Mouse (Mus musculus): ENCODE data around the gene Rom1.
"Not testable (repeated sequence)": the region's sequence is repeated elsewhere in the genome, so short reads cannot be mapped to it uniquely, and the experiment has no call there.

Gene Rom1

DNA sequence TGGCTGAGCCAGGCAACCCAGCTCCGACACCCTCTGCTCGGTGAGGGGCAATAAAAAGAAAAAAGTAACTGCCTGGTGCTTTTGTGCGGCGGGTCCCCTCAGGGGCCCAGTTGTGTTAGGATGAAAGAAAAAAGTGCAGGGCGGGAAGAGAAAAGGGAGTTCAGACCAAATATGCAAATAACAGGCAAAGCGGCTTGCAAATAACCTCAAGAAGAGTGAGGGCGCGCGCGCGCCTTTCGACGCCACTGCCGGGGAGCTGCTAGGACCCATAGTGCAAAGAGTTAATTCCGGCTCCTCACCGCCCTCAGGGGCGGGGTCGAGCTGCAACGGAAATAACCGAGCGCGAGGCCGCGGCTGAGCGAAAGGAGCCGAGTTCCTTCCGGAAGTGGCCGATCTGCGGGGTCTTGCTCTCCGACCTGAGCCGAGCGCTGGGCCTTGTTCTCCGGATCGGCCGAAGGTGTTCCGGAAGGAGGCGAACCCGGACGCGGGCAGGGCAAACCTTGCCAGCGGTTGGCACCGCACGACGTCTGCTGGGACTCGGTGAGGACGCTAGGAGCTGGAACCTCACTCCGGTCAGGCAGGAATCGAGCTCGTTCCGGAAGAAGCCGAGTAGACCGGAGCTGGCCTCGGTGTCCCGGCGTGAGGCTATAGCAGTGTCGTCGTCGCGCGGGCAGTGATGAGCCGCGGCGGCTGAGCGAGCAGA lies 12.5 kb upstream of the Rom1 start, which contains the start of gene Mta2:
Mta2 (plus strand) TSS at position 361 of the 703 bp plus-strand sequence.
- DNase-seq, result peak; percentile 96 to 97

DNA sequence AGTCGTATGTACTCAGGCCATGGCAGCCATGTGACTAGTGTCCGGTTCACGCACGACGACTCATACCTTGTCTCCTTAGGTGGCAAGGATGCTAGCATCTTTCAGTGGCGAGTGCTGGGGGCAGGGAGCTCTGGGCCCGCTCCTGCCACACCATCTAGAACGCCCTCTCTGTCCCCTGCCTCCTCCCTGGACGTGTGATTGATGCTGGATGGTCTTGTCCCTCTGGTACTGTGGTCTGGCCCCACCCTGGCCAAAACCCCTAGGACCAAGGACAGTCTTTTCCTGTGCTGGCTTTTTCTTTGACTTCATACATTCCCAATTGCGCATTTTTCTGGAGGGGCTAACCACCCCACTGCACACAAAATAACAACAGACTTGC lies 12.0 kb upstream of the Rom1 start:
- no peak for DNase-seq

DNA sequence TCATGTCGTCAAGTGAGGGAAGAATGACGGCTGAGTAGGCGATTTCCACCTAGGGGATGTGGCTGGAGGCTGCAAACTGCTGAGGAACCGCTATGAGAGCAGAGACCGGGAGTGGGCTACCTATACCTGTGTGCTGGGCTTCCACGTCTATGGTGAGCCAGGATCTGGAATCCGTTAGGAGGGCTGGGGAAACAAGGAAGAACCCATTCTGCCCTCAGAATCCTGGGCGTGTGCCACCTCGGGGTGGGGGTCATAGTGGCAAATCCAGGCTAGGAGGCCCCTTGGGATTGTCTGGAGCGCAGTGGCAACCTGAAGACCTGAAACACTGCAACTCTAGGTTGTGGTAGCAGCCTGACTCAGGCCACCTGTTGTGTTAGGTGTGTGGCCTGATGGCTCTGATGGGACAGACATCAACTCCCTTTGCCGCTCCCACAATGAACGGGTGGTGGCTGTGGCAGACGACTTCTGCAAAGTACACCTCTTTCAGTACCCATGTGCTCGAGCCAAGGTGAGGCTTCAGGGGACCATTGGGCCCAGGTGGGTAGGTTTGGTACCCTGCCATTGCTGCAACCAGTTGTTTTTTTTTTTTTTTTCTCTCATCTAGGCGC lies 11.5 kb upstream of the Rom1 start:
- DNase-seq, result no peak

DNA sequence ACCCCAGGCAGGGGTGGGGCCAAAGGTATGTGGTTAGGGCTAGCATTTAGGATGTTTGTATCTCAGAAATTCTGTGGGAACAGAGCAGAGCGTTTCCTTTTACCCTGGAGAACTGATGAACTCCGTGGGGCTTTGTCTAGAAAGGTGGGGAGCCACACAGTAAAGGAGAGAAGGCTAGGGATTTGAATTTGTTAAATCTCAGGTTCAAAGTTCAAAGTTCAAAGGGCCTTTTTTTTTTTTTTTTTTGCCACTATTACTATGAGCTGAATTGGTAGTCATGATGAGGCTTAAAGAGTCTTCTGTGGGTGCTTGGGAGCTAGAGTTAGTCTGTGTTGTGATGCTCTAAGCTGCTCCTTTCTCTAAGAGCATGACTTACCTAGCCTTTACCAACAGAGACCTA lies 7.6 kb upstream of the Rom1 start:
- DNase-seq, result no peak

DNA sequence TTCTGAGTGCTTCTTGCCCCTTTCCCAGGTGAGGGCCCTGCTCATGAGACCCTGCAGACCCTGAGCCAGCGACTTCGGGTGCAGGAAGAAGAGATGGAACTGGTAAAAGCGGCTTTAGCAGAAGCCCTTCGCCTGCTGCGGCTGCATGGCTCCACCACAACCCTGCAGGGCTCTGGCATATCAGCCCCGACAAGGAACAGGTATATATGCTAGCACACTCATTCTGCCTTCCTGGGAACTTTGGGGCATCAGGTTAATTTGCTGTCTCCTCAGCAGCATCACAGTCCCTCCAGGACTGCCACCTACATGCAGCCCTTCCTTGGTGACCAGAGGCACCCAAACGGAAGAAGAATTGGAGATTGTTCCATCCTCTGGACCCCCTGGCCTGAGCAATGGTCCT lies 1.6 kb upstream of the Rom1 start:
- no peak for DNase-seq

DNA sequence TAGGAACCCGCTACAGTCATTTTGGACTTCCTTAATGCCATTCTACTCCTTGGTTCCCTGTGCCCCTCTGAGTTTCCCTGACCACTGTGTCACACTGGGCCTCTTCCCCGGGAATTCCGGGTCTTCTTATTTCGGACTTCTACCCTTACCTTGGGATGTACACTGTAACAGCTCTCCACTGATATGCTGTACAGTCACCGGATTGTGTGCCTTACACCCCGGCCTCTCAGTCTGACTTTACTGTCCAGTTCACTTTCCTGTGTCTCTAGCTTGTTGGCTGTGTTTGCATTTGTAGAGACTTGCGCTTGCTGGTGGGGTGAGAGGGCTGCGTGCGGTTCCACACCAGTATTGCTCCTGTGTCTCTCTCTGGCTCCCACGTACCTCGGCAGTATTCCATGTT lies 961 bp upstream of the Rom1 start:
- DNase-seq, result no peak

DNA sequence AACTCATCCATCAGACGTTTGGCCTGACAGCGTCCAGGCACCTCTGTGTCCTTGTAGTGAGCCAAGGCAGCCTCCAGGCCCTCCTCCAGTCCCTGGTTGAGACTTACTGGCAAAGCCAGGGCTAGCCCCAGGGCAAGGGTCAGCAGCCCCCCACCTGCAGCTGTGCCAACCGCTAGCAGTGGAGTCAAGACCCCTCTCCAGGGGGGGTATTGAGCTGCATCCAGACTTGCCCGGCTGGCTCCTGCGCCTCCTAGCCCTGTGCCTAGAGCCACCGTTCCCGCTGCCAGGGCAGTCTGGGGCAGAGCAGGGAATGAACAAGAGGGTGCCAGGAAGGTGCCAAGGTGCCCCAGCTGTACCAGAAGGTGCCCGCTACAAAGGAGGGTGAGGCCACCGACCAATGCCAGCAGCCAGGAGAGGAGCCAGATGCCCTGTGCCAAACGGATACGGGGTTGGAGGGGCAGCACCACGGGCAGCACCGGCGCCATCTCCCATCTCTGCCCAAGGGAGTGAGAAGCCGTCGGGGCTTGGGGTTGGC lies 400 bp downstream of the Rom1 start:
- no peak for DNase-seq

DNA sequence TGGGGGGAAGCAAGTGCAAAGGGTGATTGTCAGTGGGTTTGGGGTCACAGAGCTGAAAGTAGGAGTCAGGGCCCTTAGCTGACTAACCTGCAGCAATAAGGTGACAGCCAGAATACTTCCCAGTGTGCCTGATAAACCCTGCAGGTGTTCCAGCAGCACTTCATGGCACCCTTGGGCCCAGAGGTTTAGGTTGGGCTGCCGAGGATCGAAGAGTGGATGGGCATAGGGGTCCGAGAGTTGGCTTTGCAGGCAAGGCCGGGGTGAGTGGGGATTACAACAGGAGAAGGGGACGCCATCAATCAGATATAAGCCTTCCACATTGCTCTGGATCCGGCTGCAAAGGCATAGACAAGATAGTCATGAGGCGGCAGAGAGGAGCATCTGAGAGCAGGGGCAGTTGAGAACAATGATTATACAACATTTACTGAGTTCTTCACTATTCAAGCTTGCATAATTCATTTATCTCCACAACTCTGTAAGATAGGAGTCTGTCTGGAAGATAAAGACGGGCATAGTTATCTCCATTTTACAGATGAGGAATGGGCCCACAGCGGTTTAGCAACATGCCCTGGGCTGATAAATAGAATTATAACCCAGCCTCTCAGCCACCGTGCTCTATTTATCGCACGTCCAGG lies 1.1 kb downstream of the Rom1 start:
- no peak for DNase-seq

DNA sequence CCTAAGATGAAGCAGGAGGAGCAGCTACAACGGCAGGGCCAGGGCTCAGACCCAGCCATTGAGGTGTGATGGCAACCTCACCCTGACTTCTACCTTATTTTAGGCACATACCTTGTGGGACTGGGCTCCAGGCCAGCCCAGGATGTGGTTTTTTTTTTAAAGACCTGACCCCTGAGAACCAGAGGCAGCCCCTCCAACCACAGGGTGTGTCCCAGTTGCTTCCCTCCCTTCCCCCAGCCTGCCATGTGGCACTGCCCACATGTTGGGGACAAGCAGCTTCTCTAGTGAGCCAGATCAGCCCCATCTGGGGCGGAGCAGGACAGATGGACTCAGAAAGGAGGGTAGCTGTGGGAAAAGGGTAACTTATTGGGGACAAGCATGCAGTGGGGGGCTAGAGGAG lies 2.4 kb downstream of the Rom1 start:
- DNase-seq, result no peak

DNA sequence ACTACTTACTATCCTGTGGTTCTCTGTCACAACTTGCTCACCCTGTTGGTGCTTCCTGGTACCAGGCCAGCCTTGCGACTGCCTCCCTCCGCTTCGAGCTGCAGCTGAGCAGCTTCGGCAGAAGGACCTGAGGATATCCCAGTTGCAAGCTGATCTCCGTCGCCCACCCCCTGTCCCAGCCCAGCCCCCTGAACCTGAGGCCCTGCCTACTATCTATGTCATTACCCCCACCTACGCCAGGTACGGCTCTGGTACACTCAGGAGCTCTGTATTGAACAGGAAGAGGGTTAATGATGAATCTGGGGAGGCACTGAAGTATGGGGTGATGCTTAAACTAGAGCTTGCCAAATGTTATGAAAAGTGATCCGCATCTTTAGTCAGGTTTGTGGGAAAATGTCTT lies 7.4 kb downstream of the Rom1 start:
- no peak for DNase-seq

DNA sequence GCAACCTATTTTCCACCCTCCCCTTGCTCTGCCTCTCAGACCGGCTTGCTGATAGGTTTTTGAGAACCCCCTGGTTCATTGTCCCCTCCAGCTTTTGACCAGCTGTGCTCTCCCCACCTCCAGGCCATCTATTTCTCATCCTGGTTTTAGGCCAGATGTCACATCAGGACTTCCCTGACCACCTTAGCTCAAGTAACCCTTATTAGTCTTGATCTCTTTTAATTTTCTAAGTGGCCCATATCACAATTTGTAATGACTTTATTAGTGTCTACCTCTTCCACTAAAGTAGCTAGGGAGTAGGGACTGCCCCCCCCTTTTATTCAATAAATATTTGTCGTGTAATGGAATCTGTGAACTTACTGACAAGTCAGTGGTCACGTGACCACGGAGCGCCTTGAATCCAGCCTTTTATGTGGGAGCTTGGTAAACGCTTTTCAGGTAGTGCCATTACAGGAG lies 8.3 kb downstream of the Rom1 start:
- peak in 1 of 2 experiments; percentile 15 for DNase-seq

DNA sequence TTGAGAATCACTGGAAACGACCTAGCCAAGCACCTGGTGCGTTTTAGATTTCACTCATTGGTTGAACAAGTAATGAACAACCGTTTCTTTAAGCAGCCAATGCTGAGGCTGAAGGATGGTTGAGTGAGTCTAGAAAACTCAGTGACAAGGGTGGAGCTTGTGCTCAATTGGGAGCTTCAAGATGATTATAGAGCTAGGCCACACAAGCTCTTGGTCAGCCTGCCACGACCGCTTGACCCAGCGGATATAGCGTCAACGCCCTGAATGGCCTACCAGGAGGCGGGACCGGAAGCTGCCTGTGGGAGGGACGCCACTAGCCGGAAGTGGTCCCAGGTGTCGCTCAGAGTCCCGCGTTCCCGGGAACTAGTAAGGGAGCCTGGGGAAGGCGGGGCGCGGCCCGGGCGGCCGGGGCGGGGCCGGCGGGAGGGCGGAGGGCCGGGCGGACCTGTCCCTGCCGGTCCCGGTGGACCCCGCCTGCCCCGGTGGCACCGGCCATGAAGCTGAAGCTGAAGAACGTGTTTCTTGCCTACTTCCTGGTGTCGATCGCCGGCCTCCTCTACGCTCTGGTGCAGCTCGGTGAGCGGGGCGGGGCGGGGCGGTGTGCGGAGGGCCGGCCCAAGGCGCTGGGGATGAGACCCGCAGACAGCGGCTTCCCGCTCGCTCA lies 9.0 kb downstream of the Rom1 start, which contains the start of gene B3gat3:
B3gat3 (plus strand) TSS at position 302 of the 664 bp plus-strand sequence.
- DNase-seq, result peak; percentile 79 to 84

DNA sequence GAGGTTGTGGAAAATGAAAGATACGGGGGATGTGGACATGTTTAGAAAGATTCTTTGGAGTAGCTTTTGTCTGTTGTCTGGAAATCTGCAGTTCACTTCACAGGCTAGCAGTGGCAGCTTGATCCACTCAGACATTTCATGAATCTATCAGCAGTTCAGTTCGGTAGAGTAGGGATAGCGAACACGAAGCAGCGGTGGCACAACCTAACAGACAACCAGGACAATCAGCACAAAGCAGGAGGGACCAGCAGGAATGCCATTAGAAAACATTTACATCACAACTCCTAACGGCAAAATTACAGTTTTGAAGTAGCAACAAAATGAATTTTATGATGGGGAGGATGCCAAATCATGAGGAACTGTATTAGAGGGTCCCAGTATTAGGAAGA lies 9.5 kb downstream of the Rom1 start:
- no peak for DNase-seq

DNA sequence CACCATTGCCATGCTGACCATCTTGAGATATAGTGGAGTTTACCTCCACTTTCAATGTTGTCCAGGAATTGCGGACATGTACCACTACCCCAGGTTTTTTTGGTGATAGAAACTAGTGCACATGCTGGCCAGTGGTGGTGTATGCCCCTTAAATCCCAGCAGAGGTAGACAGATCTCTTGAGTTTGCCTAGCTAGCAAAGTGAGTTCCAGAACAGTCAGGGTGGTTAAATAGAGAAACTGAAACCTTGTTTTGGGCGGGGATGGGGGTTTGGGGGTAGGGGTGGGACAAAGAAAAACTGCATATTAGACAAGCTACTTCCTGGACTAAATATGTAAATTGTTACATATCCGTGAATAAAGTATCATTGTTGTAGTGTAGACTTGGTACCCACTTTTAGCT lies 10.2 kb downstream of the Rom1 start:
- no peak for DNase-seq

DNA sequence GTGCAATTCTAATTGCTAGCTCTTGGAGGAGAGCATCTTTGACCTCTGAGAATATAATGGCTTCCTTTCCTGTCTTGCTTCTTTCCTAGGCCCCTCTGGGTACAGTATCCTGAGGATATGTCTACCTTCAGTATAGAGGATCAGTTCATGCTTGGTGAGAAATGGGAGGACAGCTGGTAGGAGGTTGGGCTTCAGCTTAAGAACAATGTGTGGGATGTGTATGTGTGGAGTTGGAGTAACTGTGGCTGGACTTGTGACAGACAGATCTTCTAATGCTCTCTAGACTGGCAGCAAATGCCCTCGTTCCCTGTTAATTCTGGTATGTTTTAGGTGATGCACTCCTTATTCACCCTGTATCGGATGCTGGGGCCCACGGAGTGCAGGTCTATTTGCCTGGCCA lies 14.9 kb downstream of the Rom1 start:
- no peak for DNase-seq

DNA sequence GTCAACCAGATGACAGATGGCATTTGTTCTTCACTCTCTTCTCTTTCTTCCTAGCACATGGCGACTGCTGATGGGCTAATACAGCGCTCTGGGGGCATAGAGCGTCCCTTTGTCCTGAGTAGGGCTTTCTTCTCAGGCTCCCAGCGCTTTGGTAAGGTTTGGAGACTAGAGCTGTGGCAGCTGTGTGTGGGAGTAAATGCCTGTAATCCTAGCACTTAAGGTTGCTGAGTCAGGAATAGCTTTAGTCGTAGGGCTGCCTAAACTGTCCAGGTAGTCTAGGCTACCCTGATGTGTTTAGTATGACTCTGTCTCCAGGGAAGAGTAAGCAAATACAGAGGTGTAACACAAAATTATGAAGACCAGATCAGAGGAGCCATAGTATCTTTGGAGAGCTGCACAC lies 17.3 kb downstream of the Rom1 start:
- no peak for DNase-seq

DNA sequence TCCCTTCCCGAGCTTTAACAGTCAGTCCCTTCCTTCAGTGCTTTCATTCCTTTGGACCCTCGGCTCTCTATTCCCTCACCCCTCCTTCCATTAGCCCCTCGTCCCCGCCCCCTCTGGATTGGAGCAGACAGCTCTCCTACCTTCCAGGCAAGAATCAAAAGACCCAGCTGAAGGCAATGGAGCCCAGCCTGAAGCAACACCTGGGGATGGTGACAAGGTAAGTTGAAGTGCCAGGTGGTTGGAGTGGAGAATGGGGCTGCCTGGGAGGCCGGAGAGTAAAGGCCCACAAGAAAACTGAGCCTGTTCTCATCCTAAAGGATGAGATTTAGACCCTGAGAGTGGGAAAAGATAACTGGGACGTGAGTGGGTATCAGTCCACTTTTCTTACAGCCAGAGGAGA lies 20.6 kb downstream of the Rom1 start:
- DNase-seq, result no peak

DNA sequence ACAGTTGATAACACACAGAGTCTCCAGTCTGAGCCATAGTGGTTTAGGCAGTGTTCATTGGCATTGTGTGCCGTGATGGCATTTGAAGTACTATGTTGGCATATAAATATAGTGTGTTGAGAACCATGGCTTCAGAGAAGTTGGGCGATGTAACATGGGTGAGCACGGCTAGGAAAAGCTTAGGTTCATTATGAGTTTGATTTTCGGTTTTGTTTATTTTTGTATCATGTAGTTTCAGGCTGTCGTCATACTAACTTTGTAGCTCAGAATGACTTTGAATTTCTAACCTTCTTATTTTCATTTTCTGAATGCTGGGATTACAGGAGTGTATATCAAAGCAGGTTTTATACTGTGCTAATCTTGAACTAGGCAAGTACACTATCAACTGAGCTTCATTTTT lies 25.7 kb downstream of the Rom1 start:
- no peak for DNase-seq

DNA sequence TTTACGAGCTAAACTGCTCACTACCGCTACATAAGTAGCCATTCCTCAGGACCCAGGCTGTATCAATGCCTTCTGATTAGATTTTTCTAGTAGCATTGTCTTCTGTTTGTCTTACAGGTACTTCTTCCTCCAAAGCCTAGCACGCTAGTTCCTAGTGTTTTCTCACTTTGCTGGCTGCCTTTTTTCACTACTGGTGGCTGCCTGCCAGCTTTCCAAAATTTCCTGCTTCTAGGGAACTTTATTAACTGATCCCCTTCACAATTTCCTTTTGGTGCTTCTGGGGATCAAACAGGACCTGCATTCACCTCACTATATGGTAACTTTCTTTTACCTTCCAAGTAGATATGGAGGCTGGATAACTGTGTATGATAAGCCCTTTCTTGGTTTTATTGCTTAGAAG lies 30.1 kb downstream of the Rom1 start:
- DNase-seq, result no peak

DNA sequence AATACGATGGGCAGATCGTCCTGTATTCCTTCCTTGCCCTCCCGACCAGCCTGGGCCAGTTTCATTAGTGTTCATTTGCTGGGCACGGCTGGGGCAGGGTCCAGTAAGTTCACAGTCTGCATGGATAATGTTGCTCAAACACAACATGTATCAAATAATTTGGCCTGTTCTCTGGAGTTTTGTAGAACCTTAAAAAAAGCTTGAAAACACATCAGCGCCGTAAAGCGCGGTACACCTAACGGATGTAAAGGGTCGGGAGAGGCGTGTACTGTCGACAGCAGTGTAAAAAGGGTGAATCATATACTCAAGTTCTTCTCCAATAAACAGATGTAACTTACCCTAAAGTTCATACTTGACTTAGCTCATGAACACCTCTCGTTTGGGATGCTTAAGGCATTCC lies 30.6 kb downstream of the Rom1 start:
- DNase-seq, result peak in 1 of 2 experiments; percentile 14

DNA sequence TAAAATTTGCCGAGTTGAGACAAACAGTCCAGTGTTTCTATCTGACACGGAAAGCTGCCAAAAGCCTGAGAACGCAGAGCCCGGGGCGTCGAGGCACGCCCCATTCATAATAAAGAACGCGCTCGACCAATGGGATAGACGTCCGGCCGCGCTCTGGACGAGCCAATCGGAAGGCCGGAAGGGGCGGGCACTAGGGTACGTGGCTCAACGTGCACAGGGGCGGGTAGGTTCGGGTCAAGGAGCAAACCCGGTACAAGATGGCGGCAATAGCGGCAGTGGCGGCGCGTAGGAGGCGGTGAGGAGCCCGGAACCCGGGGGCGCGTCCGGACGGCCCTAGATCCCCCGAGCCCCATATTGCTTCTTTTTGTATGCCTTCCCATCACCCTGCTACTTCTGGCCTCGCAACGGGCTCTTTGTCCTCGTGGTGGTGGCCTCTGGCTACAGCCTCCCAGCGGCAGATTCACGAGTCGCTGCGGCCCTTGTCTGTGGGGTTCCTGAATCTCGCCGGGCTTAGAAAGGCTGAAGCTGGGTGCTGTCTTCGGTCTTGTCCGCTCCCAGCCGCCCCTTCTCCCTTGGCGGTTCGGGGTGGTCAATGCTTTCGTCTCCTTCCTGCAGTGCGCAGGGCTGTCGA lies 31.2 kb downstream of the Rom1 start, which contains the start of gene Ganab:
Ganab (plus strand) TSS at position 207 of the 631 bp plus-strand sequence.
- DNase-seq, result peak; percentile 96

DNA sequence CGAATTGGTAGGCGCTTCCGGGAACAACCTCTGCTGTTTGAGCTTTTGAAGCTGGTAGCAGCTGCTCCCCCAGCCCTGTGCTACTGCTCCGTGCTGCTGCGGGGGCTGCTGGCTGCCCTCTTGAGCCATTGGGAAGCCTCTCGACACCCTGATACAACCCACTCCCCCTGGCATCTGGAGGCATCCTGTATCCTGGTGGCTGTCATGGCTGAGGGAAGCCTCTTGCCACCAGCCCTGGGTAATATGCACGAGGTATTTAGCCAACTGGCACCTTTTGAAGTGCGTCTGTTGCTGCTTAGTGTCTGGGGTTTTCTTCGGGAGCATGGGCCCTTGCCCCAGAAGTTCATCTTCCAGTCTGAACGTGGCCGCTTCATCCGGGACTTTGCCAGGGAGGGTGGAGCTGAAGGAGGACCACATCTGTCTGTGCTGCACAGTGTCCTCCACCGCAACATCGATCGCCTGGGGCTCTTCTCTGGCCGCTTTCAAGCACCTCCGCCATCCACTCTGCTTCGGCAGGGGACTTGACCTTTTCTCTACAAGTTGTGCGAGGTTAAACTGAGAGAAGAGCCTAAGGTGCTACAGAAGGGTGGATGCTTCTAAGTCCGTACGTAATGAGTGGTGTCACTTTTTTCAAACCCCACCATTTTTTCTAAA lies 31.8 kb downstream of the Rom1 start:
- not testable (repeated sequence) for DNase-seq
